Mouse (Mus musculus) MEL (cell line): ENCODE measurements around the gene Gm20521.

ENCODE experiments used
- CTCF ChIP-seq, 3 experiments: IDR thresholded peaks in 2 of 3; conservative IDR thresholded peaks in 1 of 3; 2 replicates each; pipeline ENCODE4 v1.5.1; 2011 to 2012; ENCODE audit warnings: low read length in 3 of 3, low read depth in 2 of 3, mild to moderate bottlenecking in 2 of 3, improper control_type of control experiment in 1 of 3, inconsistent platforms in 1 of 3, mixed read lengths in 1 of 3, moderate library complexity in 1 of 3; ENCODE audit not compliant: control insufficient read depth in 1 of 3, insufficient read depth in 1 of 3, poor library complexity in 1 of 3, severe bottlenecking in 1 of 3
- EP300 ChIP-seq, 2 experiments: IDR thresholded peaks; 2 replicates each; pipeline ENCODE4 v1.6.1; 2011; ENCODE audit warnings: improper control_type of control experiment in 2 of 2, low read length in 2 of 2, low read depth in 1 of 2, mild to moderate bottlenecking in 1 of 2
- KAT2A ChIP-seq: conservative IDR thresholded peaks from 2 replicates; pipeline ENCODE4 v1.6.1; 2012; ENCODE audit warnings: low read depth, low read length, improper control_type of control experiment, inconsistent platforms
- MAX ChIP-seq: IDR thresholded peaks from 2 replicates; pipeline ENCODE4 v1.6.1; 2011; ENCODE audit warnings: low read length, improper control_type of control experiment
- ZNF384 ChIP-seq: IDR thresholded peaks from 2 replicates; pipeline ENCODE4 v1.6.1; 2012; ENCODE audit warnings: low read depth, mild to moderate bottlenecking, inconsistent platforms, low read length, improper control_type of control experiment

DNA sequence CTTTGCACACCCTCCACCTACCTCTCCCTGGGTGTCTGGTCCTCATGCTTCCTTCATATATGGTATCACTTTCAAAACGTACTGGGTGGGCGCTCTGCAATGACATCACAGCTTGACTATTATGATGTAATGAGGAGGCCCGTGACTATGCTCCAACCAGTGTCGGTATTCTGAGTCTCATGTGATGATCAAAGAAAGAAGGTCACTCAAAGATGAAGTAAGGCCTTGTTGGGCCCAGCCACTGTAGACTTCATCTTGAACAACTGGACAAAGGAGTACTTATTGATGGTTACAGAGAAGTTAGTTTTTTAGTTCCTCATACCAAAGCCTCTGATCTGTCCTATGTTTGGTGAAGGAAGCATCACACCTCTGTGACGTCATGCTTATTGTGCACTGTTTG is 12.4 kb upstream of the Gm20521 start, which contains the start of gene Homez:
- TF ChIP-seq EP300 (IDR thresholded peaks at IDR 0.05; ENCODE audit: low read depth in 1 of 2, low read length in 2 of 2) (no peak), MAX (no peak), CTCF (IDR thresholded peaks at IDR 0.05 in 2 of 3, conservative IDR thresholded peaks at IDR 0.05 in 1 of 3; ENCODE audit: control insufficient read depth in 1 of 3, insufficient read depth in 1 of 3, low read depth in 2 of 3, low read length in 3 of 3, poor library complexity in 1 of 3, severe bottlenecking in 1 of 3) (no peak), KAT2A (no peak), ZNF384 (no peak)
